Mouse (Mus musculus) cerebellum, postnatal 10 days (tissue): ENCODE data around the gene Ccdc80.

Experiments used
- DNase-seq, 2 experiments: peaks; one replicate each; pipeline ENCODE4 v3.0.0; 2021; ENCODE audit warnings: mixed read lengths in 2 of 2

Gene Ccdc80

GRCm38 (mm10) chr16:45093137-45093731, at the start of gene Ccdc80:
TSS of gene Ccdc80 (plus strand) at chr16:45093402.
- DNase-seq, result no peak

GRCm38 (mm10) chr16:45044844-45045243, 48.4 kb upstream of the Ccdc80 start:
- no peak for DNase-seq

DNA sequence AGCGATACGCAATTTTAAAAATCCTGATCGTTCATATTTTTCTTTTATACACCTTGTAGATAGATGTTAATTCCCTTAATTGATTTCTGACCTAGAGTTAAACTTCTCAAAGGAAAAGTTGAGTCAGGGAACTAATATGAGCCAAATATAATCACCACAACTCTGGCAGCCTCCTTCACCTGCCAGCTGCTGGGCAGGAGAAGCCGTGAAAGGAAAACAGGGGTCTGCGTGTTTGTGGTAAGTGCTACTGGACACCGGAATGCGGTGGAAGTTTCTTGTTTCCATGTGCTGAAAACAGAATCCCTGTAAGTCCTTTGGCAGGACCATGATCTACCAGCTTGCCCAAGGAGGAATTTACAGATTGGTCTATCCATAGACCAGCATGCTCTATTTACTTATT, 36.0 kb upstream of the Ccdc80 start:
- no peak for DNase-seq

DNA sequence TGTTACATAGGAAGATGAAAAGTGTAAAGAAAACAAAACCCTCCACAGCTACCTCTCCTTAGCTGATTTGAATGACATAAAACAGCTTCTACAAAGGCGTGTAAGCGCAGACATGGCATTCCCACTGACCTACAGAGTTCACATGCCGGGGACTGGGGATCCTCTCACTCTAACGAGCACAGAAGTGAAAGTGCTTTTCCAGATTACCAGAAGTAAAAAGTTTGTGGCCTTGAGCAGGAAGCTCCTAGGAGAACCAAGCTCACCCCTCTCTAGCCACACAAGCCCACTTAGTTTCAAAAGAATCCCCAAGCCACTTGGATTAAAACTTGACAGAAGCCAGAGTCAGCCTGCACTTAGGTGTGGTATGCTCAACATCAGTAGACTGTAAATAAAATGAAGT, 35.3 kb upstream of the Ccdc80 start:
- DNase-seq, result no peak

- DNase-seq, result no peak
These were observed 32.1 kb upstream of the Ccdc80 start for GRCm38 (mm10) chr16:45061140-45061539.

- no peak for DNase-seq
These were observed 22.7 kb upstream of the Ccdc80 start for GRCm38 (mm10) chr16:45070383-45071083.

DNA sequence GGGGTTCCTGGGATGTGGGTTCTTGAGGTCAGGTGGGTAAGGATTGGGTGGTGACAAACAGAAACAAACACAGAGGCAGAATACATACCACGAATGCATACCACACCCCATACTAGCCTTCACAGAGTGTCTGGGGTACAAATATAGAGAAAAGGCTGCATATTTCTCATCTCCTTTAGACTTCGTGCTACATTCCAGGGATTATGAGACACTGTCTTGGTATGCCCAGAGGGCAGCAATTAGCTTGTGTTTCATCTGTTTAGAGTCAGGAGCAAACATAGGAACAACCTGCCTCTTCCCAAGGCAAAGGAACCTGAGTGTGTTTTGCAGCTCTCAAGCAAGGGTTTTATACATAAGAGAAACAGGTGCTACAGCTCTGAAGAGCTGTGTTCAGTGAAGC, 21.8 kb upstream of the Ccdc80 start:
- no peak for DNase-seq

- no peak for DNase-seq
These were observed 15.6 kb upstream of the Ccdc80 start for GRCm38 (mm10) chr16:45077517-45078080.

DNA sequence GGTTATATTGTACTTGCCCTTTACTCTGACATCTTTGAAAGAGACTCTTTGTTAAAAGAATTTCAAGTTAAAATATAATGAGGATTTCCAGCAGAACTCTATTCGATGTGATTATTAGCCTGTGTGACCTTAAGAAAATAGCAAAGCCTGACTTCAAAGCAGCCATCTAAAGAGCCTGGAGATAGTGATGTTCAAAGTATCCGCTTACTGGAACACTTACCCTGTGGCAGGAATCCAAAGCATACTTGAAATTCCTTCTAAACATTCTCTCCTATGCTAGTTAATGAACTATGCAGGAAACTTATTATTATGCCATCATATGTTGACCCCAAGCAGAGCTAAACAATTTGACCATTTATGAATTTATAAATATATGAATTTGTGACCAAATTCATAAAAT, 13.9 kb upstream of the Ccdc80 start:
- DNase-seq, result no peak

GRCm38 (mm10) chr16:45088842-45089241, 4.4 kb upstream of the Ccdc80 start:
- DNase-seq, result no peak

GRCm38 (mm10) chr16:45090005-45090404, 3.2 kb upstream of the Ccdc80 start:
- peak; percentile 91 to 92 for DNase-seq

- DNase-seq, result peak; percentile 5 to 7
These were observed 1.0 kb downstream of the Ccdc80 start for GRCm38 (mm10) chr16:45094136-45094756.

DNA sequence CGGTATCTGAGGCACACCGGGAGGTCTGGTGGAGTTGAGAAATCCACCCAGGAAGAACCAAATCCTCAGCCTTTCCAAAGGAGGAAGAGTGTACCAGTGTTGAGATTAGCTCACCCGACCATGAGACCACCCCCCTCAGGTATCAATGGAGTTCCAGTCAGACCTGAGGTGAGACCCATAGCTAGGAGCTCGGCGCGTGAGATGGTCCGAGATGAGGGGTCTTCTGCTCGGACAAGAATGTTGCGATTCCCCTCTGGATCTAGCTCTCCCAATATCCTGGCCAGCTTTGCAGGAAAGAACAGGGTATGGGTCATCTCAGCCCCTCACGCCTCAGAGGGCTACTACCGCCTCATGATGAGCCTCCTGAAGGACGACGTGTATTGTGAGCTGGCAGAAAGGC, 1.8 kb downstream of the Ccdc80 start:
- no peak for DNase-seq

GRCm38 (mm10) chr16:45095561-45096482, 2.6 kb downstream of the Ccdc80 start:
- peak; percentile 29 to 51 for DNase-seq

GRCm38 (mm10) chr16:45097467-45097866, 4.3 kb downstream of the Ccdc80 start:
- DNase-seq, result no peak

DNA sequence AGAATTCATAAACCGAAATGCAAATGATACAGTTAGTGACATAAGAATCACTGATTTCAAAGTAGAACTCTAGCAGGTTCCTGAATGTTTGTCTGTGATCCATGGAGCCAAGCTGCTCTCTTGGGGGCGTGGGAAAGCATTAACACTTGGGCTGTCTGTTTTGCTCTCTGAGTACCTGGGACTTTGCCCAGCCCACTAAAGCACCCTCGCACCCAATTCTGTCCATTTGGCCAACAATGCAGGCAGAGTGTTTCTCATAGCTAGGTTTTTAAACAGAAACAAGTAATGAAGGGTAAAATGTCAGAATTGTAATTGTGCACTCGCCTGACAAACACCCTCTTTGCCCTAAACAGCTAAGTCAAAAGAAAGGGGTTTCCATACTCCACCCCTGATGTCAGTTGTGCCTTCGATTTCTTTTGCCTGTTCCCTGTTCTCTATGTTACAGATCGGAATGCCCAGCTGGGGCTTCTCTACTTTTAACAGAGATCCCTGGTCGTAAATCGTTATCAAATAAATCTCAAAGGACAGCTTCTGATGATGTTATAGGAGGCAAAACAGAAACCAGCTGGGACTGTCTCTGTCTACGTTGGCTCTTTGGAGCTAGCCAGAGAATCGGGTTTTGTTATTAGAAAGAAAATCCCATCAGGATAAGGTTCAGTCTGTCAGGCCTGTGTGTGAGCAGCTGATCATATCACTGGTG, 5.1 kb downstream of the Ccdc80 start:
- no peak for DNase-seq

GRCm38 (mm10) chr16:45098886-45099210, 5.6 kb downstream of the Ccdc80 start:
- DNase-seq, result no peak

- no peak for DNase-seq
These were observed 7.7 kb downstream of the Ccdc80 start for GRCm38 (mm10) chr16:45100892-45101291.

DNA sequence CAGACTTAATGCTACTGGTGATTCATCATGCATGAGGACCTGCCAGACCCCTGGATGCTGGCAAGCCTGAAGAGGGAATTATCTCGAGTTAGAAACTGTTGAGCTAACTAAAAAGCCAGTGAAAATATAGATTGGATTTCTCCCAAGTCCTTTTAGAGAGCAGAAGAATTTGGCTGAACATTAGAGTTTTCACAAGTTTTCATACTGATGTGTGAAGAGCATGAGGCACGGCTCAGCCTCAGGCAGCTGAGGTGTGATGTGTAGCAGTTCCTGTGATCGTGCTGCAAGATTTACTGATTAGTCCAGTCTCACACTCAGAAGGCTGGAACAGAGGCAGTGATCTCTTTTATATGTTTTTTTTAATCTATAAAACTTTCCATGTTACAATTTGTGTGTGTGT, 11.8 kb downstream of the Ccdc80 start:
- no peak for DNase-seq

DNA sequence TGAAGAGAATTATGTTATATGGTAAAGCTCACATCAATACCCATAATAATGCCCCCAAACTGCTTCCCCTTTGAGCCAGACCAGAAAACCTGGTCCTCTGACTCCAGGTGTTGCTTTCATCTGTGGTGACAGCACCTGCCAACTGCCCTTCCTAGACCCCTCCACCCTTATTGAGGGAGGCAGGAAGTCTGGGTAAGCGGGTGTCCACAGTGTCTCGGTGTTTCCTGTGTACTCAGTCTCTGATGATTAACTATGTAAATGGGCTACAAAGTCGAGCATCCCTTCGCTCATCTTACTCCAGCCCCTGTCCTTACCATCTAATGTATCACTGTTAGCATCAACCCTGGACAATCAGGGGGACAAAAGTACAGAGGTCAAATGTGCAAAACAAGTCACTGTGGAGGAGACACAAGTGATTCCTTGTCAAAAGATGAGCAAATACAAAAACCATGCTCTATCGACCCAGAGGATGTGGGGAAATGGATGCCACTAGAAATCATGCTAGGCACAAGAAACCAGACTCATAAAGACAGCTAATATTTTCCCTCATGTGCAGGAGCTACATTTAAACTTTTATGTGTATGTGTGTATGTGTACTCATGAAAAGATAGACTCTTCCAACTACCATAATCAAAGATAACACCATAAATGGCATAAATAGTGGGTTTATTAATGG, 15.1 kb downstream of the Ccdc80 start:
- no peak for DNase-seq

DNA sequence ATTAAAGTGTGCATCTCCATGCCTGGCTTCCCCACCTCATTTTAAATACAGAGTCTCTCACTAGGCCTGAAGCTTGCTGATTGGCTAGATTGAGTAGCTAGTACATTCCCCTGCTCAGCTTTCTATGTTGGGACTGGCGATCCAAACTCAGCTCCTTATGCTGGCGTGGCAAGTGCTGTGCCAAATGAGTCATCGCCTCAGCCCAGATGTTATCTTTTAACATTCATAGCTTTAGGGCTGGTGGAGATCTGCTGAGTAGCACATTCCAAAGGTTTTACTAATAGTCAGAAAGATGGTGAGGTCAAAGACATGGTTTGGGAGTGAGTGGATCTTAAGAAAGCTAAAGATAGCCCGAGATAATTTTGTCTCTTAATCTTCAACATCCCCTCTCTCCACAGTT, 17.3 kb downstream of the Ccdc80 start:
- no peak for DNase-seq

GRCm38 (mm10) chr16:45117200-45117599, 24.0 kb downstream of the Ccdc80 start:
- no peak for DNase-seq
